Mouse (Mus musculus): ENCODE results near the gene Mfsd13b. TPM values are rescaled to one million over a fixed set of nuclear protein-coding genes. Genes with fewer than 3 reads are reported as not detected.

Mfsd13b gene
- total RNA-seq, 1 experiment, result not detected

DNA sequence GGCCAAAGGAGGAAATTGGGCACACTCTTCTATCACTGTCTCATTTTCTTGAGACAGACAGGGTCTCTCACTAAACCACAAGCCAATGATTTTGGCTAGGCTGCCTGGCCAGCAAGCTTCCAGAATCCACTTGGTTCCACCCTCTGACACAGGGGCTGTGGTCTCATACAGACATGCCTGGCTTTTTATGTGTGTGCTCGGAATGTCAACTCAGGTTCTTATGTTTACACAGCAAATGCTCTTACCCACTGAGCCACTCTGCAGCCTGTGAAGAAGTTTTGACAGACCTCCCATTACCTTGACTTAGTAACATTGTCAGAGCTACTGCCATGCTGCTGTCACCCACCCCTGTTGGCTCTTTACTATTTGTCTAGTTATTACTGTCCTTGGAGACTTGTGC, 59.7 kb downstream of the Mfsd13b start:
- Histone ChIP-seq H3K9me3 (ENCODE audit: control insufficient read depth, insufficient read depth, low read depth, low read length) (no peaks in the 10 kb centered on the region), H3K36me3 (ENCODE audit: control insufficient read depth, insufficient read depth, low read length, poor library complexity, severe bottlenecking) (no peaks in the 10 kb centered on the region), H3K4me3 (ENCODE audit: insufficient read depth in 1 of 2, low read depth in 1 of 2, low read length in 2 of 2, poor library complexity in 1 of 2, severe bottlenecking in 1 of 2) (no peak overlapping the region), H3K4me1 (ENCODE audit: control insufficient read depth in 2 of 2, insufficient read depth in 2 of 2, low read length in 2 of 2, poor library complexity in 1 of 2) (no peaks in the 10 kb centered on the region), H3K9ac (ENCODE audit: insufficient read depth, low read depth, low read length, poor library complexity, severe bottlenecking) (no peak overlapping the region), H3K27ac (ENCODE audit: insufficient read depth, low read depth, low read length, poor library complexity, severe bottlenecking) (no peak overlapping the region)
- in situ Hi-C loops (cut with MboI; ENCODE audit: low sequenced_read_pairs in 2 of 2, unreplicated experiment in 2 of 2), result no loop called here
- no peak for TF ChIP-seq CHD2 (IDR thresholded peaks at IDR 0.05; ENCODE audit: low read depth, low read length)
- no peak for TF ChIP-seq MAFK (IDR thresholded peaks at IDR 0.05; ENCODE audit: insufficient read depth, low read depth, low read length)
- TF ChIP-seq HCFC1 (IDR thresholded peaks at IDR 0.05; ENCODE audit: borderline replicate concordance, insufficient read depth, low read length), result no peak
- TF ChIP-seq ZC3H11A (IDR thresholded peaks at IDR 0.05; ENCODE audit: borderline replicate concordance, low read depth, low read length), result no peak
- TF ChIP-seq ZNF384 (IDR thresholded peaks at IDR 0.05; ENCODE audit: low read depth, low read length), result no peak
- no peak for DNase-seq (ENCODE audit: low read depth, low spot score)

DNA sequence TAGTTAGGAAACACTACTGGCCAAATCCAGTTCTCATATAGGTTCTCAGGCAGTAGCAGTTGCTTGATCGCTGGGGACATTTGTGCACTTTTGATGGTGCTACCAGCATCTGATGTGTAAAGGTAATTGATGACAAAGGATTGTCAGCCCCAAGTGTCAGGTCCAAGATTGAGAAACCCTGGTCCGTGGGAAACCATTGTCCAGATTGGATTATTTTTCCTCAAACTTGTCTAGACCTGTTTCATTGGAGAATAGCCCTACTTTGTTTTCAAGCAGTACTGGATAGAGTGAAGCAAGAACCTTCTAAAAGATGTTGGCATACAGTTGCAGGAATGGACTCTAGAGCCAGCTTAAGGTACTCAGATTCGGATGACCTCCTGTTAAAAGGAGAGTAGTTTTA, 60.7 kb downstream of the Mfsd13b start:
- no peaks in the 10 kb centered on the region for H3K36me3 ChIP-seq (ENCODE audit: control insufficient read depth, insufficient read depth, low read length, poor library complexity, severe bottlenecking)
- no peaks in the 10 kb centered on the region for H3K9me3 ChIP-seq (ENCODE audit: control insufficient read depth, insufficient read depth, low read depth, low read length)
- no peak overlapping the region for H3K9ac ChIP-seq (ENCODE audit: insufficient read depth, low read depth, low read length, poor library complexity, severe bottlenecking)
- DNase-seq (ENCODE audit: low read depth, low spot score), result no peak
- TF ChIP-seq ZC3H11A (IDR thresholded peaks at IDR 0.05; ENCODE audit: borderline replicate concordance, low read depth, low read length) (no peak), HCFC1 (IDR thresholded peaks at IDR 0.05; ENCODE audit: borderline replicate concordance, insufficient read depth, low read length) (no peak), CHD2 (IDR thresholded peaks at IDR 0.05; ENCODE audit: low read depth, low read length) (no peak), ZNF384 (IDR thresholded peaks at IDR 0.05; ENCODE audit: low read depth, low read length) (no peak), MAFK (IDR thresholded peaks at IDR 0.05; ENCODE audit: insufficient read depth, low read depth, low read length) (no peak)
- no peak overlapping the region for H3K4me3 ChIP-seq (ENCODE audit: insufficient read depth in 1 of 2, low read depth in 1 of 2, low read length in 2 of 2, poor library complexity in 1 of 2, severe bottlenecking in 1 of 2)
- H3K27ac ChIP-seq (ENCODE audit: insufficient read depth, low read depth, low read length, poor library complexity, severe bottlenecking), result no peak overlapping the region
- H3K4me1 ChIP-seq (ENCODE audit: control insufficient read depth in 2 of 2, insufficient read depth in 2 of 2, low read length in 2 of 2, poor library complexity in 1 of 2), result no peaks in the 10 kb centered on the region
- in situ Hi-C loops (cut with MboI; ENCODE audit: low sequenced_read_pairs in 2 of 2, unreplicated experiment in 2 of 2), result no loop called here

DNA sequence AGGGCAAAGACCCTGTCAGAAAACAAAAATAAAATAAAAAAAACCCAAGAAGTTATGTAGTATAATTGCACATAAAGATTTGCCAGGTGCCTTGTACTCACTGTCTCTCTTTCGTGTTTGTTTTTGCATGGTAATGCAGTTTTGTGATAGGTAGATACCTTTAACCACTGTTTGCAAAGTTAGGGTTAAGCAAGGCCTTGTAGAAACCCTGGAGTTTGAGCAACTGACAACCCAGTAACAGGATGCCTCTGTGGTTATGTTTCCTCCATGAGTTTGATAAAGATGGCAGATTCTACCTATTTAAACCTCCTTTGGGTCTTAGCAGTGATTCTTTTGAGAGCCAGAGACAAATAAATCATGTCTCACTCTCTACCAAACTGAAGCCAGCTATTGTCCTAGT, 61.2 kb downstream of the Mfsd13b start:
- H3K9ac ChIP-seq (ENCODE audit: insufficient read depth, low read depth, low read length, poor library complexity, severe bottlenecking), result no peak overlapping the region
- H3K27ac ChIP-seq (ENCODE audit: insufficient read depth, low read depth, low read length, poor library complexity, severe bottlenecking), result no peak overlapping the region
- no peaks in the 10 kb centered on the region for H3K4me1 ChIP-seq (ENCODE audit: control insufficient read depth in 2 of 2, insufficient read depth in 2 of 2, low read length in 2 of 2, poor library complexity in 1 of 2)
- DNase-seq (ENCODE audit: low read depth, low spot score), result no peak
- H3K36me3 ChIP-seq (ENCODE audit: control insufficient read depth, insufficient read depth, low read length, poor library complexity, severe bottlenecking), result no peaks in the 10 kb centered on the region
- TF ChIP-seq HCFC1 (IDR thresholded peaks at IDR 0.05; ENCODE audit: borderline replicate concordance, insufficient read depth, low read length), result no peak
- H3K9me3 ChIP-seq (ENCODE audit: control insufficient read depth, insufficient read depth, low read depth, low read length), result no peaks in the 10 kb centered on the region
- H3K4me3 ChIP-seq (ENCODE audit: insufficient read depth in 1 of 2, low read depth in 1 of 2, low read length in 2 of 2, poor library complexity in 1 of 2, severe bottlenecking in 1 of 2), result no peak overlapping the region
- in situ Hi-C loops (cut with MboI; ENCODE audit: low sequenced_read_pairs in 2 of 2, unreplicated experiment in 2 of 2), result no loop called here

DNA sequence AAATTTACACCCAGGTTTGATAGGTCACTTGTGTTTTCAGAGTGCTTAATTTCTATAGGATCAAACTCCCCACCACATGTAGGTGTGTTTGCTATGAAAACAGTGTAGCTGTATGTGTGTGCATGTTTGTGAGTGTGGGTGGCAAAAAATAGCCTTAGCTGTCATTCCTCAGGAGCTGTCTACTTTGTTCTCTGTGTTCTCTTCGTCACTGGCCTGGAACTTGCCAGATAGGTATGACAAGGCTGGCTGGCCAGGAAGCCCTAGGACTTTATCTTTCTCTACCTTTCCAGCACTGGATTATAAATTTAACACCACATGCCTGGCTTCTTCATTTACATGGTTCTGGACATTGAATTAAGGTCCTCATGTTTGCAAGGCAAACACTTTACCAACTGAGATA, 61.9 kb downstream of the Mfsd13b start:
- in situ Hi-C loops (cut with MboI; ENCODE audit: low sequenced_read_pairs in 2 of 2, unreplicated experiment in 2 of 2), result no loop called here
- Histone ChIP-seq H3K4me3 (ENCODE audit: insufficient read depth in 1 of 2, low read depth in 1 of 2, low read length in 2 of 2, poor library complexity in 1 of 2, severe bottlenecking in 1 of 2) (no peak overlapping the region), H3K27ac (ENCODE audit: insufficient read depth, low read depth, low read length, poor library complexity, severe bottlenecking) (no peak overlapping the region), H3K4me1 (ENCODE audit: control insufficient read depth in 2 of 2, insufficient read depth in 2 of 2, low read length in 2 of 2, poor library complexity in 1 of 2) (no peaks in the 10 kb centered on the region), H3K9me3 (ENCODE audit: control insufficient read depth, insufficient read depth, low read depth, low read length) (no peaks in the 10 kb centered on the region), H3K36me3 (ENCODE audit: control insufficient read depth, insufficient read depth, low read length, poor library complexity, severe bottlenecking) (no peaks in the 10 kb centered on the region), H3K9ac (ENCODE audit: insufficient read depth, low read depth, low read length, poor library complexity, severe bottlenecking) (no peak overlapping the region)
- DNase-seq (ENCODE audit: low read depth, low spot score), result no peak
- TF ChIP-seq ZNF384 (IDR thresholded peaks at IDR 0.05; ENCODE audit: low read depth, low read length), result no peak
- no peak for TF ChIP-seq CHD2 (IDR thresholded peaks at IDR 0.05; ENCODE audit: low read depth, low read length)
- no peak for TF ChIP-seq ZC3H11A (IDR thresholded peaks at IDR 0.05; ENCODE audit: borderline replicate concordance, low read depth, low read length)
- no peak for TF ChIP-seq MAFK (IDR thresholded peaks at IDR 0.05; ENCODE audit: insufficient read depth, low read depth, low read length)
- no peak for TF ChIP-seq HCFC1 (IDR thresholded peaks at IDR 0.05; ENCODE audit: borderline replicate concordance, insufficient read depth, low read length)

DNA sequence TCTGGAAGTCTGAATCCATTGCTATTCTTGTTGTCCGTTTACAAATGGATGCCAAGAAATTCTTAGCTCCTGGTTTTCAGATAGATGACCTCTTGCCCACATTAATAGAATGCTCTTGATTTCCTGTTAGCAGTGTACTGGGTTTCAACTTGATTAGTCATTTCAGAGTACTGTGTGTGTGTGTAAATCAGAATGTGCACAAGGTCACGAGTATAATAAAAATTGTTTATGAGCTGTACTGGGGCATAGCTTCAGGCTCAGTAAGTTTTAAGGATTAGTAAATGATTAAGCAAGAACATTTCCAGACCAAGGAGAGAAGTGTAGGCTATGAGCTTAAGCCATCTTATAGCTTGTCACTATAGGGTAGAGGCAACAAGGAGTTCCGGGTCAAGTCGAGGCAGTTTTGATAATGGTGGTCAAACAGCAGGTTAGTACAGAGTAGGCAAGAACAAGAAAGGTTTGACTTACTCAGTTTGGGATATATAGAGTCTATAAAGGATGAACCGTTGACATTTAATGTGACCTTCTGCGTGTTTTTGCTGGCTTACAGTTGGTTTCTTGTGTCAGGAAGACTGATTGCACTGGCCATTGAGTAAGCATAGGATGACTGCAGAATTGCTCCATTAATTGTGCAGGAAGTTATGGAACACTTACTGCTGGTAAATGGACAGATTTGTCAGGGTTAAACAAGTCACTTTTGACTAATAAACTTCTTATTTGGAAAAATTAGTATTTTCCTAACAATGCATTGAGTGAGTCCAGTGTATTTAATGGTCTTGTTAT, 63.6 kb downstream of the Mfsd13b start:
- in situ Hi-C loops (cut with MboI; ENCODE audit: low sequenced_read_pairs in 2 of 2, unreplicated experiment in 2 of 2), result no loop called here
- H3K9me3 ChIP-seq (ENCODE audit: control insufficient read depth, insufficient read depth, low read depth, low read length), result no peaks in the 10 kb centered on the region
- no peak for TF ChIP-seq CHD2 (IDR thresholded peaks at IDR 0.05; ENCODE audit: low read depth, low read length)
- TF ChIP-seq MAFK (IDR thresholded peaks at IDR 0.05; ENCODE audit: insufficient read depth, low read depth, low read length), result no peak
- no peak for TF ChIP-seq HCFC1 (IDR thresholded peaks at IDR 0.05; ENCODE audit: borderline replicate concordance, insufficient read depth, low read length)
- TF ChIP-seq ZC3H11A (IDR thresholded peaks at IDR 0.05; ENCODE audit: borderline replicate concordance, low read depth, low read length), result no peak
- TF ChIP-seq ZNF384 (IDR thresholded peaks at IDR 0.05; ENCODE audit: low read depth, low read length), result no peak
- H3K4me1 ChIP-seq (ENCODE audit: control insufficient read depth in 2 of 2, insufficient read depth in 2 of 2, low read length in 2 of 2, poor library complexity in 1 of 2), result no peaks in the 10 kb centered on the region
- no peak for DNase-seq (ENCODE audit: low read depth, low spot score)
- H3K27ac ChIP-seq (ENCODE audit: insufficient read depth, low read depth, low read length, poor library complexity, severe bottlenecking), result no peak overlapping the region
- no peak overlapping the region for H3K4me3 ChIP-seq (ENCODE audit: insufficient read depth in 1 of 2, low read depth in 1 of 2, low read length in 2 of 2, poor library complexity in 1 of 2, severe bottlenecking in 1 of 2)
- H3K36me3 ChIP-seq (ENCODE audit: control insufficient read depth, insufficient read depth, low read length, poor library complexity, severe bottlenecking), result no peaks in the 10 kb centered on the region; the same call in 1 of the 2 replicates
- no peak overlapping the region for H3K9ac ChIP-seq (ENCODE audit: insufficient read depth, low read depth, low read length, poor library complexity, severe bottlenecking)

Measured in ES-E14 (cell line).